Mouse (Mus musculus) kidney, adult 2 months (tissue): Measurements from ENCODE around the gene Sox5. TPM values are rescaled to one million over a fixed set of nuclear protein-coding genes. Genes with fewer than 3 reads are reported as not detected.

ENCODE experiments used
- DNase-seq: peaks from one replicate; pipeline ENCODE4 v3.0.0; 2021
- H3K27ac ChIP-seq: fragments of 200-500 bp; 2 replicates; pipeline ENCODE4 v1.5.1; 2012; ENCODE audit warnings: low read depth, low read length, control low read depth, inconsistent platforms; ENCODE audit not compliant: insufficient read depth
- H3K27me3 ChIP-seq: fragments of 200-500 bp; replicated peaks from 2 replicates; pipeline ENCODE4 v1.6.1; 2012; ENCODE audit warnings: mild to moderate bottlenecking, moderate library complexity, low read length, inconsistent platforms; ENCODE audit not compliant: control insufficient read depth, insufficient read depth
- H3K36me3 ChIP-seq: fragments of 200-500 bp; 2 replicates; pipeline ENCODE4 v1.6.1; 2012; ENCODE audit warnings: mild to moderate bottlenecking, moderate library complexity, low read length, inconsistent platforms; ENCODE audit not compliant: control insufficient read depth, insufficient read depth
- H3K4me1 ChIP-seq: fragments of 200-500 bp; 2 replicates; pipeline ENCODE4 v1.6.1; 2011; ENCODE audit warnings: low read length; ENCODE audit not compliant: control insufficient read depth, insufficient read depth
- H3K4me3 ChIP-seq: fragments of 200-500 bp; 2 replicates; pipeline ENCODE4 v1.5.1; 2011; ENCODE audit warnings: mild to moderate bottlenecking, low read depth, low read length, control low read depth; ENCODE audit not compliant: insufficient read depth
- CTCF ChIP-seq: fragments of 200-500 bp; conservative IDR thresholded peaks from 2 replicates; pipeline ENCODE4 v1.5.1; 2011; ENCODE audit warnings: low read depth, mild to moderate bottlenecking, control low read depth, low read length, moderate library complexity, mixed read lengths; ENCODE audit not compliant: insufficient read depth, insufficient read length
- POLR2A ChIP-seq: fragments of 200-500 bp; IDR thresholded peaks from one replicate; pipeline ENCODE4 v1.6.1; 2011; ENCODE audit warnings: low read depth, low read length, control low read depth
- WGBS: fragments of 180-500 bp; shearing (Covaris S2); methylation state at CpG from one replicate; pipeline ENCODE4 v1.1.7; 2018; 5-methylcytosine and 5-hydroxymethylcytosine counted together
- polyA plus RNA-seq: library from polyadenylated mRNA; depleted of rRNA; stranded (reverse); fragments of >200 nt; gene quantifications from 2 replicates; pipeline ENCODE4 v1.2.3, GENCODE M21; 2012

The Sox5 gene
- polyA plus RNA-seq, 1 experiment = 2.9 TPM

- DNase-seq = no peak
- TF ChIP-seq POLR2A (no peak), CTCF (no peak)
- Histone ChIP-seq H3K4me1 (no peaks in the 10 kb centered on the region), H3K4me3 (no peak overlapping the region), H3K27me3 (no peaks in the 10 kb centered on the region), H3K27ac (no peak overlapping the region), H3K36me3 (no peaks in the 10 kb centered on the region)
- 24% methylated on average over 12 of the region's 12 CpGs for WGBS
These were observed 202.5 kb downstream of the Sox5 start for GRCm38 (mm10) chr6:144579301-144579700.

- Histone ChIP-seq H3K27ac (no peak overlapping the region), H3K27me3 (no peaks in the 10 kb centered on the region), H3K36me3 (no peaks in the 10 kb centered on the region), H3K4me1 (no peaks in the 10 kb centered on the region), H3K4me3 (no peak overlapping the region)
- 80% methylated on average over 17 of the region's 17 CpGs for WGBS
- TF ChIP-seq CTCF (no peak), POLR2A (no peak)
- no peak for DNase-seq
These were observed 210.9 kb downstream of the Sox5 start for GRCm38 (mm10) chr6:144570850-144571249.

- no peaks in the 10 kb centered on the region for H3K4me1 ChIP-seq
- TF ChIP-seq POLR2A (no peak), CTCF (no peak)
- H3K27me3 ChIP-seq = no peaks in the 10 kb centered on the region
- H3K4me3 ChIP-seq = no peak overlapping the region
- 79% methylated on average over 1 of the region's 1 CpGs for WGBS
- no peaks in the 10 kb centered on the region for H3K36me3 ChIP-seq
- no peak for DNase-seq
- H3K27ac ChIP-seq = no peak overlapping the region
These were observed 215.9 kb downstream of the Sox5 start for GRCm38 (mm10) chr6:144565827-144566226.

- H3K27me3 ChIP-seq = no peaks in the 10 kb centered on the region
- 73% methylated on average over 5 of the region's 5 CpGs for WGBS
- H3K36me3 ChIP-seq = no peaks in the 10 kb centered on the region
- DNase-seq = no peak
- no peak for TF ChIP-seq CTCF
- no peak for TF ChIP-seq POLR2A
- no peaks in the 10 kb centered on the region for H3K4me1 ChIP-seq
- H3K4me3 ChIP-seq = no peak overlapping the region
- no peak overlapping the region for H3K27ac ChIP-seq
These were observed 220.1 kb downstream of the Sox5 start for GRCm38 (mm10) chr6:144561718-144562117.

- WGBS = 81% methylated on average over 3 of the region's 3 CpGs
- Histone ChIP-seq H3K4me1 (no peaks in the 10 kb centered on the region), H3K36me3 (no peaks in the 10 kb centered on the region), H3K27ac (no peak overlapping the region), H3K4me3 (no peak overlapping the region), H3K27me3 (no peaks in the 10 kb centered on the region)
- DNase-seq = no peak
- no peak for TF ChIP-seq CTCF
- no peak for TF ChIP-seq POLR2A
These were observed 221.6 kb downstream of the Sox5 start for GRCm38 (mm10) chr6:144560211-144560610.

GRCm38 (mm10) chr6:144553476-144553875 is 228.3 kb downstream of the Sox5 start:
- no peak for TF ChIP-seq CTCF
- Histone ChIP-seq H3K4me1 (no peaks in the 10 kb centered on the region), H3K36me3 (no peaks in the 10 kb centered on the region), H3K27ac (no peak overlapping the region), H3K27me3 (no peaks in the 10 kb centered on the region), H3K4me3 (no peak overlapping the region)
- DNase-seq = no peak
- WGBS = 76% methylated on average over 6 of the region's 6 CpGs

- no peak for DNase-seq
- Histone ChIP-seq H3K4me3 (no peak overlapping the region), H3K27me3 (no peaks in the 10 kb centered on the region), H3K4me1 (no peaks in the 10 kb centered on the region), H3K36me3 (no peaks in the 10 kb centered on the region), H3K27ac (no peak overlapping the region)
- no peak for TF ChIP-seq POLR2A
- TF ChIP-seq CTCF = no peak
- 93% methylated on average over 8 of the region's 8 CpGs for WGBS
These were observed 232.8 kb downstream of the Sox5 start for GRCm38 (mm10) chr6:144548991-144549390.

GRCm38 (mm10) chr6:144547141-144547540 is 234.6 kb downstream of the Sox5 start:
- no peak for DNase-seq
- no peaks in the 10 kb centered on the region for H3K27me3 ChIP-seq
- H3K27ac ChIP-seq = no peak overlapping the region
- no peaks in the 10 kb centered on the region for H3K4me1 ChIP-seq
- no peaks in the 10 kb centered on the region for H3K36me3 ChIP-seq
- TF ChIP-seq CTCF (no peak), POLR2A (no peak)
- H3K4me3 ChIP-seq = no peak overlapping the region
